Mouse (Mus musculus): ENCODE measurements at regions not wholly inside any gene's neighbourhood (a gene's known extent, or its start where the extent isn't known, plus 50 kb on each side); places are given as distances from the start of the nearest gene placed in this dataset.

GRCm38 (mm10) chr16:95869501-95869900 is 121.3 kb downstream of the Psmg1 start:
- Histone ChIP-seq H3K9ac (no peak overlapping the region), H3K27ac (replicated peaks) (no peak overlapping the region), H3K36me3 (no peaks in the 10 kb centered on the region), H3K9me3 (no peaks in the 10 kb centered on the region), H3K4me2 (no peak overlapping the region), H3K27me3 (no peaks in the 10 kb centered on the region), H3K4me3 (no peak overlapping the region), H3K4me1 (replicated peaks) (no peaks in the 10 kb centered on the region)
- WGBS, result 80% methylated on average over 5 of the region's 5 CpGs
- ATAC-seq (ENCODE audit: low FRiP score, low read depth), result no peak

- ATAC-seq (ENCODE audit: low FRiP score, low read depth), result no peak
- Histone ChIP-seq H3K27ac (replicated peaks) (no peak overlapping the region), H3K4me3 (no peak overlapping the region), H3K27me3 (no peaks in the 10 kb centered on the region), H3K9me3 (no peaks in the 10 kb centered on the region), H3K9ac (no peak overlapping the region), H3K4me1 (replicated peaks) (no peaks in the 10 kb centered on the region; the same call in 1 of the 2 replicates), H3K36me3 (no peaks in the 10 kb centered on the region), H3K4me2 (no peak overlapping the region)
- WGBS, result 95% methylated on average over 1 of the region's 1 CpGs
Measured at GRCm38 (mm10) chr16:95868896-95869295, 121.9 kb downstream of the Psmg1 start.

GRCm38 (mm10) chr16:95867516-95867915 is 123.2 kb downstream of the Psmg1 start:
- H3K4me1 ChIP-seq (replicated peaks), result no peaks in the 10 kb centered on the region; the same call in 1 of the 2 replicates
- no peak overlapping the region for H3K9ac ChIP-seq
- ATAC-seq (ENCODE audit: low FRiP score, low read depth), result no peak
- WGBS, result 76% methylated on average over 9 of the region's 9 CpGs
- H3K27ac ChIP-seq (replicated peaks), result no peak overlapping the region
- H3K4me2 ChIP-seq, result no peak overlapping the region
- no peaks in the 10 kb centered on the region for H3K27me3 ChIP-seq
- no peak overlapping the region for H3K4me3 ChIP-seq
- no peaks in the 10 kb centered on the region for H3K9me3 ChIP-seq
- H3K36me3 ChIP-seq, result no peaks in the 10 kb centered on the region

GRCm38 (mm10) chr16:95866866-95867420 is 123.8 kb downstream of the Psmg1 start:
- H3K27ac ChIP-seq (replicated peaks), result no peak overlapping the region
- H3K4me1 ChIP-seq (replicated peaks), result no peaks in the 10 kb centered on the region; the same call in 1 of the 2 replicates
- WGBS, result 95% methylated on average over 1 of the region's 1 CpGs
- H3K27me3 ChIP-seq, result no peaks in the 10 kb centered on the region
- no peak overlapping the region for H3K4me2 ChIP-seq
- no peak overlapping the region for H3K4me3 ChIP-seq
- H3K9ac ChIP-seq, result no peak overlapping the region
- ATAC-seq (ENCODE audit: low FRiP score, low read depth), result no peak
- no peaks in the 10 kb centered on the region for H3K36me3 ChIP-seq
- H3K9me3 ChIP-seq, result no peaks in the 10 kb centered on the region

GRCm38 (mm10) chr16:95865603-95866002 is 125.2 kb downstream of the Psmg1 start:
- Histone ChIP-seq H3K4me3 (no peak overlapping the region), H3K9ac (no peak overlapping the region), H3K36me3 (no peaks in the 10 kb centered on the region), H3K9me3 (no peaks in the 10 kb centered on the region), H3K4me1 (replicated peaks) (no peaks in the 10 kb centered on the region; the same call in 1 of the 2 replicates), H3K4me2 (no peak overlapping the region), H3K27ac (replicated peaks) (no peak overlapping the region), H3K27me3 (no peaks in the 10 kb centered on the region)
- 88% methylated on average over 1 of the region's 1 CpGs for WGBS
- ATAC-seq (ENCODE audit: low FRiP score, low read depth), result no peak

- H3K4me2 ChIP-seq, result no peak overlapping the region
- no peaks in the 10 kb centered on the region for H3K27me3 ChIP-seq
- H3K9me3 ChIP-seq, result no peaks in the 10 kb centered on the region
- no peak overlapping the region for H3K27ac ChIP-seq (replicated peaks)
- 81% methylated on average over 4 of the region's 4 CpGs for WGBS
- no peaks in the 10 kb centered on the region; the same call in 1 of the 2 replicates for H3K4me1 ChIP-seq (replicated peaks)
- no peak overlapping the region for H3K9ac ChIP-seq
- ATAC-seq (ENCODE audit: low FRiP score, low read depth), result no peak
- no peaks in the 10 kb centered on the region for H3K36me3 ChIP-seq
- H3K4me3 ChIP-seq, result no peak overlapping the region
Measured at GRCm38 (mm10) chr16:95864646-95865045, 126.1 kb downstream of the Psmg1 start.

- Histone ChIP-seq H3K4me2 (no peak overlapping the region), H3K9ac (no peak overlapping the region), H3K4me3 (no peak overlapping the region), H3K27ac (replicated peaks) (no peak overlapping the region), H3K9me3 (no peaks in the 10 kb centered on the region), H3K36me3 (no peaks in the 10 kb centered on the region), H3K4me1 (replicated peaks) (no peaks in the 10 kb centered on the region; the same call in 1 of the 2 replicates), H3K27me3 (no peaks in the 10 kb centered on the region)
- ATAC-seq (ENCODE audit: low FRiP score, low read depth), result no peak
- WGBS, result 71% methylated on average over 13 of the region's 13 CpGs
Measured at GRCm38 (mm10) chr16:95864106-95864505, 126.7 kb downstream of the Psmg1 start.

- Histone ChIP-seq H3K9me3 (no peaks in the 10 kb centered on the region), H3K4me2 (no peak overlapping the region), H3K27me3 (no peaks in the 10 kb centered on the region), H3K27ac (replicated peaks) (no peak overlapping the region), H3K36me3 (no peaks in the 10 kb centered on the region), H3K4me3 (no peak overlapping the region), H3K4me1 (replicated peaks) (no peaks in the 10 kb centered on the region; the same call in 1 of the 2 replicates), H3K9ac (no peak overlapping the region)
- no peak for ATAC-seq (ENCODE audit: low FRiP score, low read depth)
- WGBS, result 90% methylated on average over 4 of the region's 4 CpGs
Measured at GRCm38 (mm10) chr16:95863565-95863964, 127.2 kb downstream of the Psmg1 start.

GRCm38 (mm10) chr16:95862621-95863020 is 128.1 kb downstream of the Psmg1 start:
- Histone ChIP-seq H3K27ac (replicated peaks) (no peak overlapping the region), H3K9me3 (no peaks in the 10 kb centered on the region), H3K9ac (no peak overlapping the region), H3K4me1 (replicated peaks) (no peaks in the 10 kb centered on the region; the same call in 1 of the 2 replicates), H3K4me2 (no peak overlapping the region), H3K27me3 (no peaks in the 10 kb centered on the region), H3K4me3 (no peak overlapping the region), H3K36me3 (no peaks in the 10 kb centered on the region)
- ATAC-seq (ENCODE audit: low FRiP score, low read depth), result no peak
- 83% methylated on average over 3 of the region's 3 CpGs for WGBS

- H3K27ac ChIP-seq (replicated peaks), result no peak overlapping the region
- no peaks in the 10 kb centered on the region for H3K36me3 ChIP-seq
- H3K4me1 ChIP-seq (replicated peaks), result no peaks in the 10 kb centered on the region; the same call in 1 of the 2 replicates
- H3K4me3 ChIP-seq, result no peak overlapping the region
- no peak overlapping the region for H3K9ac ChIP-seq
- ATAC-seq (ENCODE audit: low FRiP score, low read depth), result no peak
- no peaks in the 10 kb centered on the region for H3K9me3 ChIP-seq
- 80% methylated on average over 12 of the region's 12 CpGs for WGBS
- no peaks in the 10 kb centered on the region for H3K27me3 ChIP-seq
- H3K4me2 ChIP-seq, result no peak overlapping the region
Measured at GRCm38 (mm10) chr16:95861231-95861690, 129.5 kb downstream of the Psmg1 start.

GRCm38 (mm10) chr16:95860810-95861209 is 129.9 kb downstream of the Psmg1 start:
- no peaks in the 10 kb centered on the region for H3K27me3 ChIP-seq
- no peaks in the 10 kb centered on the region; the same call in 1 of the 2 replicates for H3K4me1 ChIP-seq (replicated peaks)
- no peak overlapping the region for H3K9ac ChIP-seq
- no peaks in the 10 kb centered on the region for H3K9me3 ChIP-seq
- WGBS, result 89% methylated on average over 9 of the region's 9 CpGs
- no peaks in the 10 kb centered on the region for H3K36me3 ChIP-seq
- H3K4me3 ChIP-seq, result no peak overlapping the region
- H3K27ac ChIP-seq (replicated peaks), result no peak overlapping the region
- H3K4me2 ChIP-seq, result no peak overlapping the region
- ATAC-seq (ENCODE audit: low FRiP score, low read depth), result no peak

- Histone ChIP-seq H3K4me3 (no peak overlapping the region), H3K36me3 (no peaks in the 10 kb centered on the region), H3K27me3 (no peaks in the 10 kb centered on the region), H3K9me3 (no peaks in the 10 kb centered on the region), H3K4me1 (replicated peaks) (no peaks in the 10 kb centered on the region; the same call in 1 of the 2 replicates), H3K4me2 (no peak overlapping the region), H3K27ac (replicated peaks) (no peak overlapping the region), H3K9ac (no peak overlapping the region)
- no peak for ATAC-seq (ENCODE audit: low FRiP score, low read depth)
- 91% methylated on average over 5 of the region's 5 CpGs for WGBS
Measured at GRCm38 (mm10) chr16:95860111-95860510, 130.6 kb downstream of the Psmg1 start.

GRCm38 (mm10) chr16:95857403-95857802 is 133.4 kb downstream of the Psmg1 start:
- ATAC-seq (ENCODE audit: low FRiP score, low read depth), result no peak
- H3K27me3 ChIP-seq, result no peaks in the 10 kb centered on the region
- H3K36me3 ChIP-seq, result no peaks in the 10 kb centered on the region
- H3K4me1 ChIP-seq (replicated peaks), result no peaks in the 10 kb centered on the region
- WGBS, result 95% methylated on average over 3 of the region's 3 CpGs
- no peak overlapping the region for H3K4me3 ChIP-seq
- no peak overlapping the region for H3K9ac ChIP-seq
- no peak overlapping the region for H3K27ac ChIP-seq (replicated peaks)
- H3K4me2 ChIP-seq, result no peak overlapping the region
- H3K9me3 ChIP-seq, result no peaks in the 10 kb centered on the region

Measured in hindbrain, embryonic 15.5 days (tissue).